8 mouse cellular contexts compared by ENCODE assay signal in genomic region chr10:110919531-110920343, GRCm38 (mm10). TPM values are rescaled to one million over a fixed set of nuclear protein-coding genes. Genes with fewer than 3 reads are reported as not detected.
DNase-seq lines count a peak whose midpoint lies in the region; ATAC-seq lines count a peak whose summit lies in the region.

Gene Csrp2, plus strand, starts transcription at chr10:110919789.

- peak within 1 kb of the TSS; percentile 89 for H3K4me2 ChIP-seq in forebrain, embryonic 15.5 days (replicated peaks)
- peak within 1 kb of the TSS; percentile 70 for H3K4me2 ChIP-seq in lung, embryonic 16.5 days (ENCODE audit: low read depth, low read length)

- ATAC-seq in forebrain, embryonic 15.5 days (replicated peaks), result peak; percentile 94
- ATAC-seq in lung, embryonic 16.5 days (ENCODE audit: low read depth), result peak; percentile 97

- DNase-seq in MEL-GATA-1-ER (ENCODE audit: extremely low read depth, low read depth), result peak; percentile 59
- DNase-seq in cerebellum, adult 11-12 months, result peak; percentile 80
- peak; percentile 87 for DNase-seq in heart, postnatal 25 days (ENCODE audit: low spot score)
- DNase-seq in layer of hippocampus, adult 18-20 months (ENCODE audit: low spot score in 2 of 2), result peak; percentile 44 to 65
- DNase-seq in ovary, adult 18-20 months (ENCODE audit: low spot score), result peak; percentile 90
- DNase-seq in thymus, postnatal 10 days (ENCODE audit: low spot score in 2 of 2), result peak; percentile 32 to 52

- peaks cover 36% of the 10 kb centered on the region for H3K4me1 ChIP-seq in forebrain, embryonic 15.5 days
- H3K4me1 ChIP-seq in lung, embryonic 16.5 days (replicated peaks; ENCODE audit: control insufficient read depth, insufficient read depth, low read length), result peaks cover 12% of the 10 kb centered on the region

- H3K27ac ChIP-seq in forebrain, embryonic 15.5 days (replicated peaks), result peak within 1 kb of the TSS; percentile 92
- peak within 1 kb of the TSS; percentile 92 for H3K27ac ChIP-seq in lung, embryonic 16.5 days (ENCODE audit: low read length)

- WGBS in forebrain, embryonic 15.5 days, result under 1% methylated on average over 66 of the region's 67 CpGs
- WGBS in lung, embryonic 16.5 days, result under 1% methylated on average over 67 of the region's 67 CpGs

- no peaks in the 10 kb centered on the region for H3K9me3 ChIP-seq in forebrain, embryonic 15.5 days
- no peaks in the 10 kb centered on the region for H3K9me3 ChIP-seq in lung, embryonic 16.5 days (ENCODE audit: control insufficient read depth, low read length)

- peak within 1 kb of the TSS; percentile 88 for H3K9ac ChIP-seq in forebrain, embryonic 15.5 days (replicated peaks)
- peak within 1 kb of the TSS; percentile 81 for H3K9ac ChIP-seq in lung, embryonic 16.5 days (ENCODE audit: low read length)

- peak within 1 kb of the TSS; percentile 83 for H3K4me3 ChIP-seq in forebrain, embryonic 15.5 days
- H3K4me3 ChIP-seq in lung, embryonic 16.5 days (ENCODE audit: low read length), result peak within 1 kb of the TSS; percentile 67

- H3K36me3 ChIP-seq in forebrain, embryonic 15.5 days, result no peaks in the 10 kb centered on the region
- no peaks in the 10 kb centered on the region for H3K36me3 ChIP-seq in lung, embryonic 16.5 days (ENCODE audit: control insufficient read depth, insufficient read depth, low read length)

- intact Hi-C loops in heart, postnatal 25 days (cut with DNase I), result no loop called here

- H3K27me3 ChIP-seq in forebrain, embryonic 15.5 days, result no peaks in the 10 kb centered on the region
- no peaks in the 10 kb centered on the region for H3K27me3 ChIP-seq in lung, embryonic 16.5 days (ENCODE audit: control insufficient read depth, insufficient read depth, low read depth, low read length)

RNA-seq across cellular contexts. Expression of gene Csrp2, which starts in this region (rescaled TPM):
- 195 and 203 TPM in 2 replicates for polyA plus RNA-seq in forebrain, embryonic 15.5 days (2015; fragmentation: Nextera tagmentation; extraction: Ambion mirVana)
- total RNA-seq in heart, postnatal 25 days (2021), result 10 to 100 TPM; 54.6 to 60.7 TPM
- 10 to 100 TPM; 15.0 to 16.5 TPM for total RNA-seq in layer of hippocampus, adult 18-20 months (2021)
- polyA plus RNA-seq in lung, embryonic 16.5 days (2015; fragmentation: Nextera tagmentation; extraction: Ambion mirVana), result 196 and 197 TPM in 2 replicates

Comparison
In these comparisons a context has a peak if more than half of its experiments do, and no peak if none do; other contexts are left out.
1. Peak in every context shown above with its lines: DNase-seq, ATAC-seq, H3K4me3 ChIP-seq and H3K27ac ChIP-seq.